Mouse (Mus musculus) MEL (cell line): ENCODE measurements around the gene Inmt. TPM values are rescaled to one million over a fixed set of nuclear protein-coding genes. Genes with fewer than 3 reads are reported as not detected.

Experiments
- DNase-seq: peaks from one replicate; pipeline ENCODE4 v3.0.0; 2011; ENCODE audit warnings: low read depth, low spot score
- H3K27ac ChIP-seq: 2 replicates; pipeline ENCODE4 v1.5.1; 2012; ENCODE audit warnings: low read depth, mild to moderate bottlenecking, control low read depth, low read length, moderate library complexity; ENCODE audit not compliant: control insufficient read depth
- H3K27me3 ChIP-seq, 2 experiments: fragments of 150-350 bp in 1 of 2; sonication (generic) in 1 of 2; 2 replicates each; pipeline ENCODE4 v1.6.1; 2012; ENCODE audit warnings: low read length in 2 of 2, mild to moderate bottlenecking in 2 of 2, improper control_type of control experiment in 1 of 2, moderate library complexity in 1 of 2; ENCODE audit not compliant: insufficient read depth in 2 of 2, control insufficient read depth in 1 of 2
- H3K36me3 ChIP-seq, 2 experiments: 2 replicates each; pipeline ENCODE4 v1.6.1; 2012 to 2014; ENCODE audit warnings: low read length in 2 of 2, improper control_type of control experiment in 1 of 2, inconsistent platforms in 1 of 2, mild to moderate bottlenecking in 1 of 2; ENCODE audit not compliant: insufficient read depth in 2 of 2, control insufficient read depth in 1 of 2
- H3K4me1 ChIP-seq, 2 experiments: fragments of 150-350 bp in 1 of 2; sonication (generic) in 1 of 2; 2 replicates each; pipeline ENCODE4 v1.6.1; 2012; ENCODE audit warnings: low read length in 2 of 2, improper control_type of control experiment in 1 of 2, mild to moderate bottlenecking in 1 of 2; ENCODE audit not compliant: insufficient read depth in 2 of 2, control insufficient read depth in 1 of 2
- H3K4me3 ChIP-seq, 2 experiments: fragments of 150-350 bp in 1 of 2; sonication (generic) in 1 of 2; 2 replicates each; pipeline ENCODE4 v1.5.1; 2012; ENCODE audit warnings: low read depth in 2 of 2, low read length in 2 of 2, mild to moderate bottlenecking in 2 of 2, moderate library complexity in 2 of 2, control low read depth in 1 of 2, improper control_type of control experiment in 1 of 2; ENCODE audit not compliant: control insufficient read depth in 1 of 2, insufficient read depth in 1 of 2
- H3K79me2 ChIP-seq: 2 replicates; pipeline ENCODE4 v1.6.1; 2012; ENCODE audit warnings: mild to moderate bottlenecking, low read length, moderate library complexity; ENCODE audit not compliant: control insufficient read depth, poor library complexity, insufficient read depth
- H3K9ac ChIP-seq: 2 replicates; pipeline ENCODE4 v1.6.1; 2012; ENCODE audit warnings: low read depth, mild to moderate bottlenecking, control low read depth, low read length, moderate library complexity; ENCODE audit not compliant: control insufficient read depth, poor library complexity, severe bottlenecking
- H3K9me3 ChIP-seq: fragments of 150-350 bp; sonication (generic); replicated peaks from 2 replicates; pipeline ENCODE4 v1.6.1; 2012; ENCODE audit warnings: mild to moderate bottlenecking, low read length, improper control_type of control experiment, moderate library complexity; ENCODE audit not compliant: insufficient read depth
- GATA1 ChIP-seq: IDR thresholded peaks from 2 replicates; pipeline ENCODE4 v1.6.1; 2011; ENCODE audit warnings: low read depth, low read length, improper control_type of control experiment
- JUND ChIP-seq: IDR thresholded peaks from 2 replicates; pipeline ENCODE4 v1.6.1; 2011; ENCODE audit warnings: low read depth, mild to moderate bottlenecking, improper control_type of control experiment, low read length
- MAZ ChIP-seq: IDR thresholded peaks from 2 replicates; pipeline ENCODE4 v1.6.1; 2012; ENCODE audit warnings: low read depth, mild to moderate bottlenecking, inconsistent platforms, low read length, improper control_type of control experiment
- MEF2A ChIP-seq: IDR thresholded peaks from 2 replicates; pipeline ENCODE4 v1.6.1; 2014; ENCODE audit warnings: low read depth, mild to moderate bottlenecking, inconsistent platforms, low read length, improper control_type of control experiment; ENCODE audit not compliant: poor library complexity, insufficient replicate concordance, severe bottlenecking; ENCODE audit errors: extremely low read depth
- MXI1 ChIP-seq: IDR thresholded peaks from 2 replicates; pipeline ENCODE4 v1.6.1; 2011; ENCODE audit warnings: mild to moderate bottlenecking, low read depth, low read length, improper control_type of control experiment
- NRF1 ChIP-seq: IDR thresholded peaks from 2 replicates; pipeline ENCODE4 v1.6.1; 2014; ENCODE audit warnings: low read depth, mild to moderate bottlenecking, inconsistent platforms, low read length, improper control_type of control experiment, moderate library complexity; ENCODE audit not compliant: poor library complexity, insufficient read depth, severe bottlenecking
- POLR2AphosphoS5 ChIP-seq: IDR thresholded peaks from 2 replicates; pipeline ENCODE4 v1.6.1; 2012; ENCODE audit warnings: low read depth, borderline replicate concordance, mild to moderate bottlenecking, inconsistent platforms, low read length, moderate library complexity, mixed read lengths
- RAD21 ChIP-seq: IDR thresholded peaks from 2 replicates; pipeline ENCODE4 v1.6.1; 2011; ENCODE audit warnings: mild to moderate bottlenecking, low read depth, low read length, improper control_type of control experiment
- SMC3 ChIP-seq: IDR thresholded peaks from 2 replicates; pipeline ENCODE4 v1.6.1; 2011; ENCODE audit warnings: low read depth, low read length, improper control_type of control experiment
- UBTF ChIP-seq: IDR thresholded peaks from 2 replicates; pipeline ENCODE4 v1.6.1; 2012; ENCODE audit warnings: low read depth, mild to moderate bottlenecking, inconsistent platforms, low read length, improper control_type of control experiment, moderate library complexity, borderline replicate concordance; ENCODE audit not compliant: insufficient read depth
- USF1 ChIP-seq: IDR thresholded peaks from 2 replicates; pipeline ENCODE4 v1.6.1; 2014; ENCODE audit warnings: low read depth, mild to moderate bottlenecking, inconsistent platforms, low read length, improper control_type of control experiment, moderate library complexity
- ZKSCAN1 ChIP-seq: IDR thresholded peaks from 2 replicates; pipeline ENCODE4 v1.6.1; 2012; ENCODE audit warnings: low read depth, mild to moderate bottlenecking, inconsistent platforms, low read length, improper control_type of control experiment, moderate library complexity
- ZMIZ1 ChIP-seq: IDR thresholded peaks from 2 replicates; pipeline ENCODE4 v1.6.1; 2012; ENCODE audit warnings: low read depth, mild to moderate bottlenecking, inconsistent platforms, low read length, improper control_type of control experiment, moderate library complexity
- ZNF384 ChIP-seq: IDR thresholded peaks from 2 replicates; pipeline ENCODE4 v1.6.1; 2012; ENCODE audit warnings: low read depth, mild to moderate bottlenecking, inconsistent platforms, low read length, improper control_type of control experiment
- polyA plus RNA-seq, 2 experiments: library from polyadenylated mRNA; stranded (reverse) in 1 of 2; unstranded in 1 of 2; fragments of >175 nt in 1 of 2; fragments of >200 nt in 1 of 2; gene quantifications; 2 replicates each; pipeline versions ENCODE4 v1.2.1 to v1.2.4; 2012; ENCODE audit warnings: low replicate concordance in 2 of 2, low read depth in 1 of 2; ENCODE audit not compliant: insufficient read length in 2 of 2, insufficient read depth in 1 of 2, missing spikeins in 1 of 2
- total RNA-seq: library from RNA; depleted of rRNA; stranded (reverse); fragments of 300-350 nt; gene quantifications from 2 replicates; pipeline ENCODE4 v1.2.3, GENCODE M21; 2012; rRNA removed

Gene Inmt
- total and polyA plus RNA-seq, 3 experiments: 0.11 to 0.42 TPM; not detected in 1

DNA sequence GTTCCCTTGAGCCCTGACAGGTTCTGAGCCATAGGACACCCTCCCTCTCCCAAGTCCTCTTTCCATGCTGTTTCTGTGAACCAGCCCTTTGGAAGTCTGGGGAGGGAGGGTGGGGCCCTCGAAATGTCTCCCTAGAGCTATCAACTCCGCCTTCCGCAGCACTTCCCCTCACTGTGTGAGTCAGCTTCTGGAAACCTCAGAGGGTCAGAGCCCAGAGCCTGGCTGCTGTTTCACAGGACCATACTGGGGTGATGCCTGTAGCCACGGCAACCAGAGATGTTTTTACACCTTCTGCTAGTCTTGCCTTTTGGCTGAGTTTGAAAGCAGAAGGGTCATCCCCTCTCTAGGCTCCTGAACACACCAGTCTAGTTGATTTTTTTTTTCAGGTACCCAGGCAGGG is 51.8 kb downstream of the Inmt start:
- no peak for TF ChIP-seq NRF1
- TF ChIP-seq SMC3: no peak
- TF ChIP-seq JUND: no peak
- no peak for TF ChIP-seq UBTF
- no peak for TF ChIP-seq MXI1
- TF ChIP-seq MEF2A: no peak
- TF ChIP-seq USF1: no peak
- no peak for TF ChIP-seq POLR2AphosphoS5
- TF ChIP-seq ZNF384: no peak
- TF ChIP-seq MAZ: no peak
- no peak for TF ChIP-seq RAD21
- TF ChIP-seq GATA1: no peak
- no peak for TF ChIP-seq ZMIZ1
- TF ChIP-seq ZKSCAN1: no peak
- TF ChIP-seq, all 39 proteins: peak for 0
- Histone ChIP-seq H3K9me3 (no peaks in the 10 kb centered on the region), H3K4me3 (no peak overlapping the region), H3K9ac (no peak overlapping the region), H3K79me2 (no peaks in the 10 kb centered on the region), H3K4me1 (no peaks in the 10 kb centered on the region), H3K27me3 (no peaks in the 10 kb centered on the region), H3K27ac (no peak overlapping the region), H3K36me3 (no peaks in the 10 kb centered on the region)
- no peak for DNase-seq

Other genes with a start within 250 kb of the Inmt start
- gene Nod1, start 202.4 kb downstream of the Inmt start, total RNA-seq: 0.10 and 0.12 TPM in 2 replicates
- under 1 TPM in 1 of 2 experiments, not detected in 1; 0.21 TPM for gene Nod1, start 202.4 kb downstream of the Inmt start, polyA plus RNA-seq
- 19.1 and 23.7 TPM in 2 replicates for gene Ggct, start 182.1 kb downstream of the Inmt start, total RNA-seq
- gene Ggct, start 182.1 kb downstream of the Inmt start, polyA plus RNA-seq: 10 to 100 TPM in 1 of 2 experiments, not detected in 1; 41.6 TPM
- gene Gars, start 137.0 kb downstream of the Inmt start, total RNA-seq: 171 and 237 TPM in 2 replicates
- gene Gars, start 137.0 kb downstream of the Inmt start, polyA plus RNA-seq: 100 to 1,000 TPM; 225 to 325 TPM
- not detected in 2 replicates for gene Crhr2, start 42.0 kb downstream of the Inmt start, total RNA-seq
- gene Crhr2, start 42.0 kb downstream of the Inmt start, polyA plus RNA-seq: not detected
- 0.23 TPM in 1 of 2 replicates, not detected in the other for gene Mindy4, start 28.3 kb upstream of the Inmt start, total RNA-seq
- 1 to 10 TPM in 1 of 2 experiments, not detected in 1; 1.6 TPM for gene Mindy4, start 28.3 kb upstream of the Inmt start, polyA plus RNA-seq
- gene Aqp1, start 161.4 kb upstream of the Inmt start, total RNA-seq: 17.3 and 57.2 TPM in 2 replicates
- 10 to 100 TPM in 1 of 2 experiments, not detected in 1; 95.3 TPM for gene Aqp1, start 161.4 kb upstream of the Inmt start, polyA plus RNA-seq
- gene Ghrhr, start 201.3 kb upstream of the Inmt start, total RNA-seq: not detected in 2 replicates
- not detected for gene Ghrhr, start 201.3 kb upstream of the Inmt start, polyA plus RNA-seq